Mouse (Mus musculus): Measurements from ENCODE around the gene Mpped1.

Mpped1 gene

GRCm38 (mm10) chr15:83796924-83797323 lies 17.7 kb downstream of the Mpped1 start:
- no peak for DNase-seq

GRCm38 (mm10) chr15:83798964-83799363 lies 19.7 kb downstream of the Mpped1 start:
- DNase-seq, result no peak

GRCm38 (mm10) chr15:83801011-83801410 lies 21.7 kb downstream of the Mpped1 start:
- no peak for DNase-seq

GRCm38 (mm10) chr15:83814106-83814505 lies 34.8 kb downstream of the Mpped1 start:
- no peak for DNase-seq

- DNase-seq, result no peak
Measured at GRCm38 (mm10) chr15:83828011-83828410, 48.7 kb downstream of the Mpped1 start.

- no peak for DNase-seq
Measured at GRCm38 (mm10) chr15:83829226-83829625, 50.0 kb downstream of the Mpped1 start.

GRCm38 (mm10) chr15:83832265-83832664 lies 53.0 kb downstream of the Mpped1 start:
- no peak for DNase-seq

- DNase-seq, result no peak
Measured at GRCm38 (mm10) chr15:83840950-83841719, 61.9 kb downstream of the Mpped1 start.

- no peak for DNase-seq
Measured at GRCm38 (mm10) chr15:83842419-83842818, 63.2 kb downstream of the Mpped1 start.

GRCm38 (mm10) chr15:83842915-83843789 lies 63.9 kb downstream of the Mpped1 start:
- DNase-seq, result no peak

GRCm38 (mm10) chr15:83845734-83846133 lies 66.5 kb downstream of the Mpped1 start:
- no peak for DNase-seq

GRCm38 (mm10) chr15:83846592-83846991 lies 67.3 kb downstream of the Mpped1 start:
- no peak for DNase-seq

GRCm38 (mm10) chr15:83847512-83847911 lies 68.2 kb downstream of the Mpped1 start:
- DNase-seq, result no peak

GRCm38 (mm10) chr15:83848193-83848592 lies 68.9 kb downstream of the Mpped1 start:
- no peak for DNase-seq

GRCm38 (mm10) chr15:83853400-83853811 lies 74.1 kb downstream of the Mpped1 start:
- no peak for DNase-seq

- DNase-seq, result peak; percentile 19 to 71
Measured at GRCm38 (mm10) chr15:83857129-83857528, 77.9 kb downstream of the Mpped1 start.

GRCm38 (mm10) chr15:83865626-83866025 lies 86.4 kb downstream of the Mpped1 start:
- no peak for DNase-seq

GRCm38 (mm10) chr15:83870936-83871335 lies 91.7 kb downstream of the Mpped1 start:
- no peak for DNase-seq

- DNase-seq, result no peak
Measured at GRCm38 (mm10) chr15:83877155-83877866, 98.0 kb downstream of the Mpped1 start.

- DNase-seq, result no peak
Measured at GRCm38 (mm10) chr15:83877898-83878297, 98.6 kb downstream of the Mpped1 start.

- peak in 1 of 2 experiments; percentile 23 for DNase-seq
Measured at GRCm38 (mm10) chr15:83879845-83880244, 100.6 kb downstream of the Mpped1 start.

- DNase-seq, result no peak
Measured at GRCm38 (mm10) chr15:83883821-83884220, 104.6 kb downstream of the Mpped1 start.

GRCm38 (mm10) chr15:83884291-83884690 lies 105.0 kb downstream of the Mpped1 start:
- DNase-seq, result no peak
